Mouse (Mus musculus) embryonic facial prominence, embryonic 11.5 days (tissue): ENCODE measurements around the gene Inka2. TPM values are rescaled to one million over a fixed set of nuclear protein-coding genes. Genes with fewer than 3 reads are reported as not detected.

Experiments used
- ATAC-seq: fragments of 200-750 bp; cut with Nextera tagmentation; replicated peaks from 2 replicates; pipeline ENCODE4 v1.8.0; 2017; ENCODE audit warnings: low read depth; ENCODE audit not compliant: insufficient number of reproducible peaks, low FRiP score, low TSS enrichment
- DNase-seq: peaks from one replicate; pipeline ENCODE4 v3.0.0-alpha.2; 2015; ENCODE audit warnings: low spot score
- H3K27ac ChIP-seq: fragments of 300-500 bp; sonication (generic); replicated peaks from 2 replicates; pipeline ENCODE4 v1.5.1; 2014; ENCODE audit warnings: mild to moderate bottlenecking, low read depth, low read length, control low read depth
- H3K27me3 ChIP-seq: fragments of 300-500 bp; sonication (generic); 2 replicates; pipeline ENCODE4 v1.6.1; 2014; ENCODE audit warnings: mild to moderate bottlenecking, low read length, moderate library complexity, mixed read lengths; ENCODE audit not compliant: control insufficient read depth, insufficient read depth
- H3K36me3 ChIP-seq: fragments of 300-500 bp; sonication (generic); replicated peaks from 2 replicates; pipeline ENCODE4 v1.6.1; 2014; ENCODE audit warnings: low read depth, mild to moderate bottlenecking, low read length, moderate library complexity, mixed read lengths; ENCODE audit not compliant: control insufficient read depth, insufficient read depth
- H3K4me1 ChIP-seq: fragments of 300-500 bp; sonication (generic); 2 replicates; pipeline ENCODE4 v1.6.1; 2014; ENCODE audit warnings: low read length, mixed read lengths; ENCODE audit not compliant: control insufficient read depth, insufficient read depth
- H3K4me2 ChIP-seq: fragments of 300-500 bp; sonication (generic); 2 replicates; pipeline ENCODE4 v1.6.1; 2014; ENCODE audit warnings: low read depth, mild to moderate bottlenecking, control low read depth, low read length, moderate library complexity
- H3K4me3 ChIP-seq: fragments of 300-500 bp; sonication (generic); 2 replicates; pipeline ENCODE4 v1.5.1; 2014; ENCODE audit warnings: low read depth, low read length, control low read depth
- H3K9ac ChIP-seq: fragments of 300-500 bp; sonication (generic); replicated peaks from 2 replicates; pipeline ENCODE4 v1.6.1; 2014; ENCODE audit warnings: mild to moderate bottlenecking, control low read depth, low read length
- H3K9me3 ChIP-seq: fragments of 300-500 bp; sonication (generic); replicated peaks from 2 replicates; pipeline ENCODE4 v1.6.1; 2016; ENCODE audit warnings: mild to moderate bottlenecking, low read length, inconsistent platforms, mixed read lengths; ENCODE audit not compliant: control insufficient read depth
- WGBS: fragments of 180-500 bp; shearing (Covaris S2); extraction: QIAGEN DNeasy Blood & Tissue Kit; methylation state at CpG from one replicate; pipeline ENCODE4 v1.1.7; 2014; 5-methylcytosine and 5-hydroxymethylcytosine counted together
- polyA plus RNA-seq: library from polyadenylated mRNA; unstranded; fragments of >200 nt; fragmentation: Nextera tagmentation; extraction: Ambion mirVana; gene quantifications from 2 replicates; pipeline ENCODE4 v1.2.1, GENCODE M21; 2014

Inka2 gene
- polyA plus RNA-seq, 1 experiment from 2014 or later, result 0.80 TPM

DNA sequence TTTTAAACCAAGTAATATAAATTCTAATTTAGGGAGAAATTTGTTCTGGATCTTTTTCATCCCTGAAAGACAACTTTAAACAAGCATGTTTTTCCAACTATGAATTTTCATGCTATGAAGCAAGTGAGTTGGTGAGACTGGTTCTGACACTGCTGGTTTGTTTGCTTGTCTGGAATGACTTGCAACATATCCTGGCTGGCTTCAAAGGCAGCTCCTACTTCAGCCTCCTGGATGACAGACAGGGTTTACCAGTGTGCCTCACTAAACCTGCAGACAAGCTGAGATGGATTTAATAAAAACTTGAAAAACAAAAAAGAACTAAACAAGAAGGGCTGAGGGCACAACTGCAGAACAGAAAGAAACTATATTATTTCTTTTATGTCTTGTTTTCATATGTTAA is 53.7 kb downstream of the Inka2 start:
- H3K9me3 ChIP-seq, result no peaks in the 10 kb centered on the region
- H3K4me2 ChIP-seq, result no peak overlapping the region
- no peak for ATAC-seq
- H3K4me3 ChIP-seq, result no peak overlapping the region
- no peak overlapping the region for H3K27ac ChIP-seq
- H3K36me3 ChIP-seq, result no peaks in the 10 kb centered on the region
- H3K27me3 ChIP-seq, result no peaks in the 10 kb centered on the region
- H3K4me1 ChIP-seq, result no peaks in the 10 kb centered on the region
- H3K9ac ChIP-seq, result no peak overlapping the region
- DNase-seq, result no peak

- no peaks in the 10 kb centered on the region for H3K27me3 ChIP-seq
- ATAC-seq (no peak), DNase-seq (no peak)
- WGBS, result 85% methylated on average over 4 of the region's 4 CpGs
- H3K9me3 ChIP-seq, result no peaks in the 10 kb centered on the region
- no peaks in the 10 kb centered on the region for H3K36me3 ChIP-seq
- H3K4me3 ChIP-seq, result no peak overlapping the region
- no peaks in the 10 kb centered on the region for H3K4me1 ChIP-seq
- H3K9ac ChIP-seq, result no peak overlapping the region
- H3K27ac ChIP-seq, result no peak overlapping the region
- H3K4me2 ChIP-seq, result no peak overlapping the region
Observed at GRCm38 (mm10) chr3:105758658-105759057, 54.3 kb downstream of the Inka2 start.

DNA sequence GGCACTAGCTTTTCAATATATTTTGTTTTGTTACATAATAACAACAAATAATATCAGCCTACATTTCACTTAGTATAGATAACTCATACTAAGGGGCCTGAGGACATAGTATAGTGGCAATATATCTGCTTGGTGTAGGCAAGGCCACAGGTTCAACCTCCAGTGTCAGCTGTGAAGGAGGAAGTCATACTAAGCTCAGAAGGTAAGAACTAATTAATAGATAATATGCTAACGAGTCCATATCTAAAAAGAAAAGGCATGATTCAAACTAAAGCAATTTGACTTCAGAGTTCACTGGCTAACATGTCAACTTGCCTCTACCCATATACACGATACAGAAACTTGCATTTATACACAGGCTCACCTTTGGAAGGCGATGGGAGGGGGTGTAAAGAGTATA is 55.7 kb downstream of the Inka2 start:
- H3K9me3 ChIP-seq, result no peaks in the 10 kb centered on the region

GRCm38 (mm10) chr3:105763132-105763851 is 58.9 kb downstream of the Inka2 start:
- DNase-seq, result no peak
- Histone ChIP-seq H3K4me1 (no peaks in the 10 kb centered on the region), H3K27ac (no peak overlapping the region), H3K27me3 (no peaks in the 10 kb centered on the region), H3K9me3 (no peaks in the 10 kb centered on the region), H3K4me2 (no peak overlapping the region), H3K36me3 (no peaks in the 10 kb centered on the region), H3K9ac (no peak overlapping the region), H3K4me3 (no peak overlapping the region)
- ATAC-seq, result no peak
- WGBS, result 76% methylated on average over 4 of the region's 4 CpGs

More for the DNA sequence above, 55.7 kb downstream of the Inka2 start:
- Histone ChIP-seq H3K4me3 (no peak overlapping the region), H3K4me1 (no peaks in the 10 kb centered on the region), H3K27me3 (no peaks in the 10 kb centered on the region), H3K36me3 (no peaks in the 10 kb centered on the region), H3K27ac (no peak overlapping the region), H3K9ac (no peak overlapping the region), H3K4me2 (no peak overlapping the region)
- 93% methylated on average over 3 of the region's 3 CpGs for WGBS
- DNase-seq (no peak), ATAC-seq (no peak)

- ATAC-seq, result no peak
- no peak for DNase-seq
- Histone ChIP-seq H3K36me3 (no peaks in the 10 kb centered on the region), H3K4me2 (no peak overlapping the region), H3K4me1 (no peaks in the 10 kb centered on the region), H3K9me3 (no peaks in the 10 kb centered on the region), H3K27me3 (no peaks in the 10 kb centered on the region), H3K9ac (no peak overlapping the region), H3K4me3 (no peak overlapping the region), H3K27ac (no peak overlapping the region)
- 92% methylated on average over 6 of the region's 6 CpGs for WGBS
Observed at GRCm38 (mm10) chr3:105768529-105768928, 64.1 kb downstream of the Inka2 start.

DNA sequence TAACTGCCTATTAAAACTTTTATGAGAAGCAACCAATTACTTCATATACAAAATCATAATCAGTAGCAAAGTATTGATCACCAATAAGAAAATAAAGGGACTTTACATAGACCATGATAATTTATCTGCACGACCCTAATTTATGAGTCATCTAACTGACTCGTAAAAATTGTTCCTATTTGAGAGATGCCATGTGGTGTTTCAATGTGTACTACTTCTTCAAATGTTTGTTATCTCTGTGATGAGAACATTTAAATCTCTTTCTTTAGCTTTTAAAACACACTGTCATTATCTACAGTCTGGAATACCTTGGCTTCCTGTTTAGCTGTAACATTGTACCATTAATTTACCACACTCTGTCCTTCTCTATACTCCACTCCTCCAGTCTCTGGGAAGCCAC is 65.0 kb downstream of the Inka2 start:
- H3K27ac ChIP-seq, result no peak overlapping the region
- no peak for DNase-seq
- H3K9ac ChIP-seq, result no peak overlapping the region
- no peak for ATAC-seq
- H3K36me3 ChIP-seq, result no peaks in the 10 kb centered on the region
- no peak overlapping the region for H3K4me2 ChIP-seq
- no peaks in the 10 kb centered on the region for H3K4me1 ChIP-seq
- WGBS, result 88% methylated on average over 2 of the region's 2 CpGs
- H3K4me3 ChIP-seq, result no peak overlapping the region
- H3K27me3 ChIP-seq, result no peaks in the 10 kb centered on the region
- H3K9me3 ChIP-seq, result no peaks in the 10 kb centered on the region

Other genes with a start within 250 kb of the Inka2 start
- 49.5 and 56.8 TPM in 2 replicates for gene Ddx20, start 17.0 kb upstream of the Inka2 start, polyA plus RNA-seq
- 68.2 and 88.7 TPM in 2 replicates for gene Rap1a, start 96.7 kb downstream of the Inka2 start, polyA plus RNA-seq
- gene Adora3, start 166.3 kb downstream of the Inka2 start, polyA plus RNA-seq, result not detected in 2 replicates
- gene Tmigd3, start 166.3 kb downstream of the Inka2 start, polyA plus RNA-seq, result 0.26 TPM in 1 of 2 replicates, not detected in the other
- 0.39 and 0.49 TPM in 2 replicates for gene I830077J02Rik, start 228.1 kb downstream of the Inka2 start, polyA plus RNA-seq